Mouse (Mus musculus) hindbrain, embryonic 13.5 days (tissue): ENCODE data around the gene Tbl3. TPM values are rescaled to one million over a fixed set of nuclear protein-coding genes. Genes with fewer than 3 reads are reported as not detected.
"Not testable (repeated sequence)": the region's sequence is repeated elsewhere in the genome, so short reads cannot be mapped to it uniquely, and the experiment has no call there.

Experiments
- ATAC-seq: fragments of 200-750 bp; cut with Nextera tagmentation; 2 replicates; pipeline ENCODE4 v1.8.0; 2017; ENCODE audit warnings: moderate TSS enrichment; ENCODE audit not compliant: low FRiP score
- H3K27ac ChIP-seq: fragments of 300-500 bp; sonication (generic); 2 replicates; pipeline ENCODE4 v1.5.1; 2015; ENCODE audit warnings: inconsistent platforms, mild to moderate bottlenecking, moderate library complexity
- H3K27me3 ChIP-seq: fragments of 300-500 bp; sonication (generic); 2 replicates; pipeline ENCODE4 v1.6.1; 2015; ENCODE audit warnings: mild to moderate bottlenecking, inconsistent platforms
- H3K36me3 ChIP-seq: fragments of 300-500 bp; sonication (generic); 2 replicates; pipeline ENCODE4 v1.6.1; 2015; ENCODE audit warnings: mild to moderate bottlenecking, inconsistent platforms
- H3K4me1 ChIP-seq: fragments of 300-500 bp; sonication (generic); replicated peaks from 2 replicates; pipeline ENCODE4 v1.6.1; 2015; ENCODE audit warnings: inconsistent platforms
- H3K4me2 ChIP-seq: fragments of 300-500 bp; sonication (generic); 2 replicates; pipeline ENCODE4 v1.6.1; 2015; ENCODE audit warnings: inconsistent platforms, mild to moderate bottlenecking, moderate library complexity
- H3K4me3 ChIP-seq: fragments of 300-500 bp; sonication (generic); 2 replicates; pipeline ENCODE4 v1.5.1; 2015; ENCODE audit warnings: mild to moderate bottlenecking, inconsistent platforms
- H3K9ac ChIP-seq: fragments of 300-500 bp; sonication (generic); 2 replicates; pipeline ENCODE4 v1.6.1; 2015; ENCODE audit warnings: mild to moderate bottlenecking, inconsistent platforms
- H3K9me3 ChIP-seq: fragments of 300-500 bp; sonication (generic); 2 replicates; pipeline ENCODE4 v1.6.1; 2016; ENCODE audit warnings: inconsistent platforms
- WGBS: fragments of 180-500 bp; shearing (Covaris S2); methylation state at CpG from one replicate; pipeline ENCODE4 v1.1.7; 2015; 5-methylcytosine and 5-hydroxymethylcytosine counted together
- polyA plus RNA-seq: library from polyadenylated mRNA; unstranded; fragments of >200 nt; fragmentation: Nextera tagmentation; extraction: Ambion mirVana; gene quantifications from 2 replicates; pipeline ENCODE4 v1.2.1, GENCODE M21; 2015

Tbl3 gene
- polyA plus RNA-seq, 1 experiment from 2014 or later, result 69.0 TPM

DNA sequence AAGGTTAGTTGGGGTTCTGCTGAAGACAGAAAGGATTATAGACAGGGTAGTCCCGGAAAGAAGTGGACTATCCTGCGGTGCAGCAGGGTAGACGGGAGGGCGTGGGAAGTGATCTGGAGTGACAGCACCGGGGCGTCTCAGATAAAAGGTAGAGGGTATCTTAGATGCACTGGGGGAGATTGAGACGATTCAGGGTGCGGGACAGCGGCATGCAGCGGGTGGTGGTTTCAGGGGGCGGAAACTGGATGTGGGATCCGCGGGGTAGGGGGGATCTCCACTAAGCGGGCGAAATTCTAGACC lies 16.4 kb upstream of the Tbl3 start:
- Histone ChIP-seq H3K27me3 (peaks cover 14% of the 10 kb centered on the region; the same call in 1 of the 2 replicates), H3K27ac (peak overlapping the region; percentile 89), H3K9ac (peak overlapping the region; percentile 94), H3K4me2 (peak overlapping the region; percentile 84), H3K9me3 (no peaks in the 10 kb centered on the region), H3K36me3 (peaks cover 16% of the 10 kb centered on the region), H3K4me3 (peak overlapping the region; percentile 87), H3K4me1 (peaks cover 35% of the 10 kb centered on the region)
- under 1% methylated on average over 15 of the region's 15 CpGs for WGBS
- no peak for ATAC-seq

DNA sequence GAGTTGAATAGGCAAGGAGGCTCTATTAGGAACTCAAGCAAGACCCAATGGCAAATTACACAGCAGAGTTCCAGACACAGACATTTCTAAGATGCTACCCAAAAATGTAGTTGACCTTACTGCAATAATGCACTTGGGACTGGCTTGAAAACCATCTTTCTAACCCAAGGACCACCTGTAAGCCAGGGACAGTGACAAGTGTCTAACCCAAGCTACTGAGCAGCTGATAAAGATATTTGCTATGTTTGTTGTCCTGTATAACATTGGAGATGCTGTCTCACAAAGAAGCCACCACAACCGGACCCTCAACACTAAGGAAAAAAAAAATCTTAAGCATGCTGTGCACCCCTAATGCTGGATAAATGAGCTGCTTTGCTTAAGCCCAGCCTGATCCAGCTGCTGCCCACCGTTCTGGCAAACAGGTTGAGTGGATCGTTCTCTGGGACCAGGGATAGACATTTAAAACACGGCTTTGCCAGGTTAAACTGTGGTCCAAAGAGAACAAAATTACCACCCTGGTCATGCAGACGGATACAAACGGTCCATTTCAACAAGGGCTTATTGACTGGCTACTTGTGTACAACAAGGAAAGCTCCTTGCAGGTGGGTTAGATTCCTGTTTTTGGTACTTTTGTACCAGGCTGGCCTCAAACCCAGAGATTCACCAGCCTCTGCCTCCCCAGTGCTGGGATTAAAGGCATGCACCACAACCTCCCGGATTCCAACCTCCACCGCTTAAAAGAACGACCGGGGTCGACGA lies 15.8 kb upstream of the Tbl3 start:
- 6% methylated on average over 12 of the region's 12 CpGs for WGBS
- H3K4me1 ChIP-seq, result peaks cover 39% of the 10 kb centered on the region
- no peak for ATAC-seq
- no peaks in the 10 kb centered on the region for H3K9me3 ChIP-seq
- peak overlapping the region; percentile 87 for H3K4me3 ChIP-seq
- peak overlapping the region; percentile 84 for H3K4me2 ChIP-seq
- peak overlapping the region; percentile 94 for H3K9ac ChIP-seq
- H3K36me3 ChIP-seq, result peaks cover 16% of the 10 kb centered on the region
- H3K27me3 ChIP-seq, result peaks cover 10% of the 10 kb centered on the region; the same call in 1 of the 2 replicates
- peak overlapping the region; percentile 89 for H3K27ac ChIP-seq

DNA sequence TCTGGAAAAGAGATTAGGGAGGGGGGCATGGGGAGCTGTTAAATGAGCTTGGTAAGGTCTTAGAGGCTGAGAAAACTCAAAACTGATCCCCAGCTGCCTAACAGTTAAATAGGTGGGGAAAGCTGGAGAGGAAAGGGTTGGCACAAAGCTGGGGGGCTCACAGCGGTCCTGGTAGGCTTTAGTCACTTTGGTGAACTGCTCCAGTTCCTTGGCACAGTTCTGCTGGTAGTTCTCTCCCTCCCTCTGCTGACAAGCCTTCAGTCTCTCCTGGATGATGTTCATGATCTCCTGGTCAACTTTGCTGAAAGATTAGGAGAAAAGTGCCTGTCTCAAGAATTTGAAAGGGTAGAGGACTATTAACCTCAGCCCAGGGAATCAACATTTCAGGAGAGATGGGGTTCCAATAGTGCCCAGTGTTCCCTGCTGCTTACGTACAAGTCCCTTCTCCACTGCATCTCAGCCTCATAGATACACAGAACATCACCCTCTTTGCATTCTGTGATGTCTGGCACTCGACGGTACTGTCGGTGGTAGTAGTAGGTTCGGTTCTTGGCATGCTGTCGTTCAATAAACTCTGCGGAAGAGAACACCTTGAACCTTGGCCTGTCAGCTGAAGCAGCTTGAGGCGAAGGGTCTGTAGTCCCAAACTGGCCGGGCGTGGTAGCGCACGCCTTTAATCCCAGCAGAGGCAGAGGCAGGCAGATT lies 14.9 kb upstream of the Tbl3 start:
- peak overlapping the region; percentile 94; the same call in 1 of the 2 replicates for H3K9ac ChIP-seq
- WGBS, result 36% methylated on average over 13 of the region's 13 CpGs

DNA sequence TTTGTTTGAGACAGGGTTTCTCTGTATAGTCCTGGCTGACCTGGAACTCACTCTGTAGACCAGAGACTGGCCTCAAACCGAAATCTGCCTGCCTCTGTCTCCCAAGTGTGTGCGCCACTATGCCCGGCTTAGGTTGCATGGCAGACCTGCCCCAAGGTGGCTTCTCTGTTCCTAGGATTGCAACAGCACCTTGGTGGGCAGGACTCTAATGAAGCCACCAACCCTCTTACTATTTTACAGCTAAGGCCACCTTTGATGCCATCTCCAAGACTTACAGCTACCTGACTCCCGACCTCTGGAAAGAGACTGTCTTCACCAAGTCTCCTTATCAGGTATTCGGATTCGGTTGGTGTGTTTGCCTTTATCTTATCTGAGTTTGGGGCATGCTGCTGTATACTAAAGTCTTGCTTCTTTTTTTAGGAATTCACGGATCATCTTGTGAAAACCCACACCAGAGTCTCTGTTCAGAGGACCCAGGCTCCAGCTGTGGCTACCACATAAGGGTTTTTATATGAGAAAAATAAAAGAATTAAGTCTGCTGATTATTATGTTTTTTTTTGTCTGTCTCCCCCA lies 14.0 kb upstream of the Tbl3 start:
- 73% methylated on average over 7 of the region's 7 CpGs for WGBS

More for the DNA sequence above, 14.9 kb upstream of the Tbl3 start:
- Histone ChIP-seq H3K4me3 (peak overlapping the region; percentile 1; the same call in 1 of the 2 replicates), H3K27me3 (0 out of 2 replicates have a peak, but pooled peaks cover 2% of the 10 kb centered on the region), H3K4me1 (peaks cover 39% of the 10 kb centered on the region), H3K36me3 (peaks cover 24% of the 10 kb centered on the region), H3K9me3 (no peaks in the 10 kb centered on the region), H3K27ac (no peak overlapping the region), H3K4me2 (peak overlapping the region; percentile 84)
- no peak for ATAC-seq

DNA sequence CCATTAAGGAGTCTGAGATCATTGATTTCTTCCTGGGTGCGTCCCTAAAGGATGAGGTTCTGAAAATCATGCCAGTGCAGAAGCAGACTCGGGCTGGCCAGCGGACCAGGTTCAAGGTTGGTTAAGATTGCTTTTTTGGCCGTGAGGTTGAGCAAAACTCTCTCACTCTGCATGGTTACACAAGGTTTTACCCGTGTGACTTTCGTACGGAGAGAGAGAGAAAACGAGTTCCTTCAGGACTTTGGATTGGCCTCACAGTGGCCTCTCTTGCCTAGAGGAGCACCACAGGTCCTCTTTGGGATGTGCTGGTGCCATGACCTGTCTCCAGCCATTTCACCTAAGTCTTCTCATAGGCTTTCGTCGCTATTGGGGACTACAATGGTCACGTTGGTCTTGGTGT lies 13.2 kb upstream of the Tbl3 start:
- peak overlapping the region; percentile 93 for H3K4me2 ChIP-seq
- under 1% methylated on average over 11 of the region's 11 CpGs for WGBS
- H3K4me3 ChIP-seq, result peak overlapping the region; percentile 72
- peaks cover 39% of the 10 kb centered on the region for H3K4me1 ChIP-seq
- ATAC-seq, H3K9me3 ChIP-seq, H3K27me3 ChIP-seq: not testable (repeated sequence)
- peak overlapping the region; percentile 90 for H3K9ac ChIP-seq
- H3K36me3 ChIP-seq, result peaks cover 35% of the 10 kb centered on the region
- peak overlapping the region; percentile 88 for H3K27ac ChIP-seq

More for the DNA sequence above, 14.0 kb upstream of the Tbl3 start:
- H3K27ac ChIP-seq, ATAC-seq, H3K27me3 ChIP-seq, H3K9me3 ChIP-seq: not testable (repeated sequence)
- Histone ChIP-seq H3K4me2 (peak overlapping the region; percentile 93), H3K9ac (peak overlapping the region; percentile 68), H3K4me3 (peak overlapping the region; percentile 72), H3K4me1 (peaks cover 39% of the 10 kb centered on the region), H3K36me3 (peaks cover 30% of the 10 kb centered on the region)

DNA sequence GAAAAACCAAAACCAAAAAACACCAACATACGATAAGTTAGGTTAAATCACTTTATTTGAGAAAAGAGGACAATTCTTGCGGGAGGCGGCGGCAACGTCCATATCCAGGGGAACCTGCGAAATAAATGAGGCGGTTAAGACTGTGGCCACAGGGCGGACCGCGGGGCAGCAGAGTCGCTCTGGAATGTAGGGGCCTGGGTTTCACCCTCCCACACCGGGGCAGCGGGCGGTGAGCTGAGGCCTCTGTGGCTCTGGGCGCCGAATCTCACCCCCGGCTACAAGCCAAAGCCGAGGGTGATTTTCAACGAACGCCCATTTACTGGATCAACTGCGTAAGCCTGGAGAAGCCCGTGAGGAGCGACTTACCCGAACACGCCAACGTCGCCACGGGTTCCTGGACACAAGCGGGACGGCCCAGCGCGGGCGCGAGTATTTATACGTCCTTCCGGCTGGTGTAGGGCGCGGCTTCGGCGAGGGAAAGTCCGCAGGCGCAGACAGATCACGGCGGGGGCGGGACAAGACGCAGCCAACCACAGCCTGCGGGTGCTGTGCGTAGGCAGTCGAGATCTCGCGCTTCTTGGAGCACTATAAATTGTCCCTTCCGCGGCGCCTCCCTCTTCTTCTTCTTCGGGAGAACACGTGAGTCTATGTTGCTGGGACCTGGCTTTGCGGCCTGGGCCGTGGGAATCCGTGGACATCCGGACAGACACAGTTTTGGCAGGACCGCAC lies 12.2 kb upstream of the Tbl3 start:
- peak; percentile 96 for ATAC-seq
- Histone ChIP-seq H3K27me3 (no peaks in the 10 kb centered on the region), H3K27ac (peak overlapping the region; percentile 88), H3K4me2 (peak overlapping the region; percentile 93), H3K9me3 (no peaks in the 10 kb centered on the region), H3K9ac (peak overlapping the region; percentile 90), H3K4me1 (peaks cover 39% of the 10 kb centered on the region), H3K36me3 (peaks cover 35% of the 10 kb centered on the region), H3K4me3 (peak overlapping the region; percentile 72)
- under 1% methylated on average over 61 of the region's 61 CpGs for WGBS

DNA sequence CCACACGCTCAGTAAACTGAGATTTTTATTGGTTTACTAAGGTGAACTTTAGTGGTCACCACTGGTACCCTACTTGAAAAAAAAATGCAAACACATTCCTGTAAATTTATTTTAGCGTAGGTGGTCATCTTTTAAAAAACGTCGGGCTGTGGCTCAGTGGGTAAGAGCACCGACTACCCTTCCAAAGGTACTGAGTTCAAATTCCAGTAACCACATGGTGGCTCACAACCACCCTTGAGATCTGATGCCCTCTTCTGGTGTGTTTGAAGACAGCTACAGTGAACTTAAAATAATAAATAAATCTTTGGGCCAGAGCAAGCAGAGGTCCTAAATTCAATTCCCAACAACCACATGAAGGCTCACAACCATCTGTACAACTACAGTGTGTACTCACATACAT lies 11.5 kb upstream of the Tbl3 start:
- Histone ChIP-seq H3K4me1 (peaks cover 39% of the 10 kb centered on the region), H3K36me3 (peaks cover 35% of the 10 kb centered on the region), H3K4me2 (peak overlapping the region; percentile 67), H3K9ac (peak overlapping the region; percentile 90), H3K4me3 (peak overlapping the region; percentile 72)
- H3K27me3 ChIP-seq, H3K9me3 ChIP-seq, ATAC-seq, H3K27ac ChIP-seq: not testable (repeated sequence)
- WGBS, result 74% methylated on average over 5 of the region's 5 CpGs

DNA sequence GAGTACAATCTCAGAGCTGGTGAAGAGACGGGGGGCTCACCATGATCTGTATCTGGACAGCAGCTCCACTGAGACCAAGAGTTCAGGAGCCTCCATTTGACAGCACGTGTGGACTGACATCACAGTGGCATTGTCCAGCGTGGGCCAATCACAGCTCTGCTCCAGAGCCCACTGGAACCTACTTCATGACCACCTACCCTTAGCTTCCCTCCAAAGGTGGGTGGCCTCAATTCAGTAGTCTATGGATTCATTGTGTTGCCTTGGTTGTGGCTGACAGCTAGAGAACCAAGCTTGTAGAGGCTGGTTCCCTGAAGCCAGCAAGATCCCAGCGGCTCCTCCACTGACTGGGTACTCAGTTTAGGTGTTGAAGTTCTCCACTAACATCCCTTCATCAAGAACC lies 10.5 kb upstream of the Tbl3 start, which contains the start of the genes Rnf151 and Rps2:
Gene Rnf151 (minus strand): TSS at position 121 of the 400 bp plus-strand sequence.
Gene Rps2 (plus strand): TSS at position 174 of the 400 bp plus-strand sequence.
- WGBS, result 79% methylated on average over 4 of the region's 4 CpGs

DNA sequence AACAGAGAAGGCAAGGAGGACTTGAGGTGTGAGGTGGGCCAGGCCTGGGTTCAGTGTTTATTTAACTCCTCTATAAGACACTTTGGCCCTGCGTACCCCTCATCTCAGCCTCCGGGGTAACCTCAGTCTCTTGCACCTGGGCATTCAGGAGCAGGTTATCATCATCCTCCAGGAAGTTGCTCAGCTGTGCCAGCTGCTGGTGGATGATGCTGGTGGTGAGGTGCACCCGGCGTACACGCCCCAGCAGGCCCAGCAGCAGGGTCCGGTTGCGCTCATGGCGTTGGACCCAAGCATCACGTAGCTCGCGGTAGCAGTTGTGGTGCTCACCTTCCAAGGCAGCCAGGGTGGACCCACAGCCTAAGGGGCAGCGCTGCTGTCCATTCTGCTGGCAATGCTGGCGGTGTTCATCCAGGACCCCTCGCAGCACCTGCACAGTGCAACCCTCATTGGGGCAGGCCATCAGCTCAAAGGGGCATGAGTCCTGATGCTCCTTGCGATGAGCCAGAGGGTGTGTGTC lies 8.8 kb upstream of the Tbl3 start:
- no peak overlapping the region for H3K4me2 ChIP-seq
- no peak overlapping the region for H3K27ac ChIP-seq
- H3K27me3 ChIP-seq, result no peaks in the 10 kb centered on the region
- H3K9ac ChIP-seq, result no peak overlapping the region
- H3K36me3 ChIP-seq, result peaks cover 21% of the 10 kb centered on the region
- peaks cover 13% of the 10 kb centered on the region for H3K4me1 ChIP-seq
- no peak overlapping the region for H3K4me3 ChIP-seq
- no peak for ATAC-seq
- H3K9me3 ChIP-seq, result no peaks in the 10 kb centered on the region
- 96% methylated on average over 15 of the region's 15 CpGs for WGBS

More for the DNA sequence above, 10.5 kb upstream of the Tbl3 start, which contains the start of the genes Rnf151 and Rps2:
- Histone ChIP-seq H3K4me1 (peaks cover 30% of the 10 kb centered on the region), H3K4me2 (peak within 1 kb of the TSS; percentile 67), H3K4me3 (peak within 1 kb of the TSS; percentile 72), H3K27ac (no peak within 1 kb of the TSS), H3K27me3 (no peaks in the 10 kb centered on the region), H3K9ac (peak within 1 kb of the TSS; percentile 90; the same call in 1 of the 2 replicates), H3K36me3 (peaks cover 35% of the 10 kb centered on the region), H3K9me3 (no peaks in the 10 kb centered on the region)
- ATAC-seq, result no peak

DNA sequence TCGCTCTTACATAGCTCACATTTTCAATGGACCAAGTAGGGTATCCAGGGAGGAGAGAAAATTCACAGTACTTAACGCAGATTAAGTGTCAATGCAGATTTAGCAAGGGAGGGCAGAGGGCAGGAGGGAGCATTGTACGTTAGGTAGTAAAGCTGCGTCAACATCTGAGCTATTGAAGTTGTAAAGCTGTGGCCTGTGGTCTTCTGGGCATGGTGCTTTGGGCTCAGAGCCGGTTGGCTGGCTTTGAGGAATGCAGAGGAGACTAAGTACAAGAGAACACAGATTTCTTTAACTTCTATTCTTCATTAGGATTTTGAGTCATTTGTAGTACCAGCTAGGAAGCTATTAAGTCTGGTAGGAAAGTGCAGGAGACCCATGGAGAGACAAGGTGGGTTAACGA lies 8.1 kb upstream of the Tbl3 start:
- 78% methylated on average over 6 of the region's 6 CpGs for WGBS
- no peaks in the 10 kb centered on the region for H3K27me3 ChIP-seq
- peaks cover 20% of the 10 kb centered on the region for H3K36me3 ChIP-seq
- no peak for ATAC-seq
- no peak overlapping the region for H3K9ac ChIP-seq
- peaks cover 8% of the 10 kb centered on the region for H3K4me1 ChIP-seq
- H3K9me3 ChIP-seq, result no peaks in the 10 kb centered on the region
- H3K4me2 ChIP-seq, result no peak overlapping the region
- H3K27ac ChIP-seq, result no peak overlapping the region
- H3K4me3 ChIP-seq, result no peak overlapping the region

DNA sequence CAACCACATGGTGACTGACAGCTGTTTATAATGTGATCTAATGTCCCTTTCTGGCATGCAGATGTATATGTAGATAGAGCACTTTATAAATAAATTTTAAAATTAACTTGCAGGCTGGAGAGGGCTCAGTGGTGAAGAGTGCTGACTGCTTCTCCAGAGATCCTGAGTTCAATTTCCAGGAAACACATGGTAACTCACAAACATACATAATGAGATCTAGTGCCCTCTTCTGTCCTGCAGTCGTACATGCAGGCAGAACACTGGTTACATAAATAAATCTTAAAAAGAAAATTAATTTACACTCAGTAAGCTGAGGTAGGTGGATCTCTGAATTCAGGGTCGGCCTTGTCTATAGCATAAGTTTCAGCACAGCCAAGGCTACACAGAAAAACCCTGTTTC lies 1.2 kb upstream of the Tbl3 start:
- peaks cover 19% of the 10 kb centered on the region for H3K36me3 ChIP-seq

More for the DNA sequence above, 1.2 kb upstream of the Tbl3 start:
- Histone ChIP-seq H3K4me3 (no peak overlapping the region), H3K27me3 (no peaks in the 10 kb centered on the region), H3K4me2 (no peak overlapping the region), H3K4me1 (peaks cover 17% of the 10 kb centered on the region), H3K9ac (no peak overlapping the region), H3K9me3 (no peaks in the 10 kb centered on the region), H3K27ac (no peak overlapping the region)
- no peak for ATAC-seq
- WGBS, result 40% methylated on average over 2 of the region's 2 CpGs
